Mouse (Mus musculus) heart, embryonic 12.5 days (tissue): Measurements from ENCODE around the gene Tead4. TPM values are rescaled to one million over a fixed set of nuclear protein-coding genes. Genes with fewer than 3 reads are reported as not detected.

Source experiments
- ATAC-seq: fragments of 200-750 bp; cut with Nextera tagmentation; 2 replicates; pipeline ENCODE4 v1.8.0; 2017; ENCODE audit warnings: moderate TSS enrichment, moderate library complexity; ENCODE audit not compliant: insufficient number of reproducible peaks, low FRiP score
- H3K27ac ChIP-seq: fragments of 300-500 bp; sonication (generic); 2 replicates; pipeline ENCODE4 v1.5.1; 2016; ENCODE audit warnings: mild to moderate bottlenecking, moderate library complexity; ENCODE audit not compliant: poor library complexity, severe bottlenecking
- H3K27me3 ChIP-seq: fragments of 300-500 bp; sonication (generic); replicated peaks from 2 replicates; pipeline ENCODE4 v1.6.1; 2016; ENCODE audit warnings: mild to moderate bottlenecking, moderate library complexity
- H3K36me3 ChIP-seq: fragments of 300-500 bp; sonication (generic); 2 replicates; pipeline ENCODE4 v1.6.1; 2016; ENCODE audit warnings: mild to moderate bottlenecking, moderate library complexity
- H3K4me1 ChIP-seq: fragments of 300-500 bp; sonication (generic); replicated peaks from 2 replicates; pipeline ENCODE4 v1.6.1; 2016; ENCODE audit warnings: mild to moderate bottlenecking
- H3K4me2 ChIP-seq: fragments of 300-500 bp; sonication (generic); 2 replicates; pipeline ENCODE4 v1.6.1; 2016; ENCODE audit warnings: mild to moderate bottlenecking, moderate library complexity
- H3K4me3 ChIP-seq: fragments of 300-500 bp; sonication (generic); 2 replicates; pipeline ENCODE4 v1.5.1; 2016; ENCODE audit warnings: mild to moderate bottlenecking
- H3K9ac ChIP-seq: fragments of 300-500 bp; sonication (generic); 2 replicates; pipeline ENCODE4 v1.6.1; 2016; ENCODE audit warnings: mild to moderate bottlenecking, moderate library complexity
- H3K9me3 ChIP-seq: fragments of 300-500 bp; sonication (generic); replicated peaks from 2 replicates; pipeline ENCODE4 v1.6.1; 2016; ENCODE audit warnings: mild to moderate bottlenecking, moderate library complexity
- WGBS: fragments of 180-500 bp; shearing (Covaris S2); methylation state at CpG from one replicate; pipeline ENCODE4 v1.1.7; 2016; 5-methylcytosine and 5-hydroxymethylcytosine counted together
- polyA plus RNA-seq: library from polyadenylated mRNA; unstranded; fragments of >200 nt; fragmentation: Nextera tagmentation; extraction: Ambion mirVana; gene quantifications from 2 replicates; pipeline ENCODE4 v1.2.1, GENCODE M21; 2016

Gene Tead4
- polyA plus RNA-seq, 1 experiment from 2014 or later, result 4.0 TPM

- Histone ChIP-seq H3K36me3 (no peaks in the 10 kb centered on the region), H3K27me3 (no peaks in the 10 kb centered on the region), H3K4me3 (no peak overlapping the region), H3K9ac (no peak overlapping the region), H3K4me1 (0 out of 2 replicates have a peak, but pooled peaks cover 6% of the 10 kb centered on the region), H3K4me2 (no peak overlapping the region), H3K9me3 (no peaks in the 10 kb centered on the region), H3K27ac (peak overlapping the region; percentile 42; the same call in 1 of the 2 replicates)
- ATAC-seq, result no peak
- WGBS, result 67% methylated on average over 8 of the region's 8 CpGs
Measured at GRCm38 (mm10) chr6:128208491-128209170, 92.0 kb downstream of the Tead4 start.

DNA sequence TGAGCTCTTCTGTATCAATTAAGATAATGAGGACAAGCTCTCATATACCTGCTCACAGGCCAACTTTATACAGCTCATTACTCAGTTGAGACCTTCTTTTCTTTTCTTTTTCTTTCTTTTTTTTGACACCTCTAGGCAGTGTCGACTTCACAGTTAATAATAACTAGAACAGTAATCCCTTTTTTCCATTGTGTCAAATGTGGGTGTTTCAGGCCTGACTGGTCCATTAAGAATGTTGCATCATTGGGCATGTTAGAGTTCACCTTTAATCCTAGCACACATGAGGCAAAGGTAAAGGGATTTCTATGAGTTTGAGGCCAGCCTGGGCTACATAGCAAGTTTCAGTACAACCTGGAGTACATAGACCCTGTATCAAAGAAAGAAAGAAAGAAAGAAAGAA is 97.1 kb downstream of the Tead4 start:
- no peak overlapping the region for H3K4me2 ChIP-seq
- H3K4me1 ChIP-seq, result peaks cover 7% of the 10 kb centered on the region; the same call in 1 of the 2 replicates
- H3K9ac ChIP-seq, result no peak overlapping the region
- H3K27ac ChIP-seq, result no peak overlapping the region
- ATAC-seq, result no peak
- H3K4me3 ChIP-seq, result no peak overlapping the region
- 67% methylated on average over 1 of the region's 1 CpGs for WGBS
- no peaks in the 10 kb centered on the region for H3K9me3 ChIP-seq
- H3K27me3 ChIP-seq, result no peaks in the 10 kb centered on the region
- no peaks in the 10 kb centered on the region for H3K36me3 ChIP-seq

DNA sequence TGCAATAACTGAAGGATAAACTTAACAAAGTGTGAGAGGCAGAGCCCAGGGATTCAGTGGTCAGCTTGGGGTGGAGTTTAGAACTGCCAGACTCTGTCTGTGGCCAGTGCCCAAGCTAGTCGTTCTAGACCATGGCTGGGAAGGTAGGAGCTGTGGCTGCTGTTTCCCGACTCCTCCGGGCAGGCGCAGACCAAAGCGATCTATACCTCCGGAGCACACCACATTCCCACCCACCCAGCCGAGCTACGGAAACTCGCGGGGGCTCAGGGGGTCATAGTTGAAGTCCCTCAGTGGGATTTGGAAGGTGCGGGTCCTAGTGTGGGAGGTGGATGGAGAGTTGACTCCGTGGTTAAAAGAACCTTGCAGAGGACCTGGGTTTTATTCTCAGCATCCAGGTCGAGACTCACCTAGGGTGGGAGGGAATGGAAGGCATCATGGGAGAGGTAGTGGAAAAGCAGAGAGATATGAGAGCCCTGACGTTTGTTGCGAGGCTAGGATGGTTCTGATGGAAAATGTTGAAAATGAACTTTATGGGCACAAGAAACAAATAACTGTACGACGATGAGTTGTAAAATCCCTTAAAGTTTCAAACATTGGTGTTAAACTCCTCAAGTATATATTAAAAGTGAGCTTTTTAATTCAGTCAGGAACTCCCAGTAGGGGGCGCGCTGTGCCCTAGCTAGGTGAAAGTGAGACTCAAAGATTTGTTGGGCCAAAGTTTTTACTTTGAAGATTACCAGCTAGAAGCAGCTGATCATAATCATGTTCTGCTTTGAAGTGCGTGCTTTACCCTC is 99.6 kb downstream of the Tead4 start:
- Histone ChIP-seq H3K36me3 (no peaks in the 10 kb centered on the region), H3K4me3 (peak overlapping the region; percentile 58), H3K9ac (peak overlapping the region; percentile 45), H3K4me2 (peak overlapping the region; percentile 94), H3K9me3 (no peaks in the 10 kb centered on the region), H3K27ac (peak overlapping the region; percentile 42), H3K27me3 (no peaks in the 10 kb centered on the region), H3K4me1 (peaks cover 3% of the 10 kb centered on the region; the same call in 1 of the 2 replicates)
- under 1% methylated on average over 20 of the region's 20 CpGs for WGBS
- ATAC-seq, result peak; percentile 24; the same call in 1 of the 2 replicates

GRCm38 (mm10) chr6:128200116-128200846 is 100.3 kb downstream of the Tead4 start:
- peak overlapping the region; percentile 58 for H3K4me3 ChIP-seq
- no peaks in the 10 kb centered on the region for H3K9me3 ChIP-seq
- peak overlapping the region; percentile 83 for H3K9ac ChIP-seq
- no peaks in the 10 kb centered on the region for H3K27me3 ChIP-seq
- H3K4me2 ChIP-seq, result peak overlapping the region; percentile 94
- ATAC-seq, result peak; percentile 99
- under 1% methylated on average over 54 of the region's 54 CpGs for WGBS
- H3K36me3 ChIP-seq, result no peaks in the 10 kb centered on the region
- H3K27ac ChIP-seq, result peak overlapping the region; percentile 25; the same call in 1 of the 2 replicates
- H3K4me1 ChIP-seq, result peaks cover 3% of the 10 kb centered on the region; the same call in 1 of the 2 replicates

DNA sequence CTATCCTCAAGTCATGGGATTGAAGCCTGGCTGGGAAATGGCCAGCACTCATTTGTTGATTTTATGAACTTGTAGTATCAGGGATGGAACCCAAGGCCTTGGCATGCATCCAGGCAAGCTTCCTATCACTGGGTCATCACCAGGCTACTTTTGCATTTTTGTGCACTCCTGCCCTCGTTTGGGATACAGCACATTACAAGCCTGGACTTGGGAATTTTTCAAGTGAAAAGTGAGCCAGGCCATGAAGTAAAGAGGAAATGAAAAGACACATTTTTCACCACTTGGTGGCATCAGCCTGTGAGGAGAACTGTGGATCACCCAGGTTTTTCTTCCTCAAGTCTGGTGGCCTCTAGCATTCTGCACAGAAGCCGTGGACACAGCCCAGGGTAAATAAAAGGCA is 117.1 kb downstream of the Tead4 start:
- H3K4me2 ChIP-seq, result no peak overlapping the region
- WGBS, result 34% methylated on average over 2 of the region's 2 CpGs

DNA sequence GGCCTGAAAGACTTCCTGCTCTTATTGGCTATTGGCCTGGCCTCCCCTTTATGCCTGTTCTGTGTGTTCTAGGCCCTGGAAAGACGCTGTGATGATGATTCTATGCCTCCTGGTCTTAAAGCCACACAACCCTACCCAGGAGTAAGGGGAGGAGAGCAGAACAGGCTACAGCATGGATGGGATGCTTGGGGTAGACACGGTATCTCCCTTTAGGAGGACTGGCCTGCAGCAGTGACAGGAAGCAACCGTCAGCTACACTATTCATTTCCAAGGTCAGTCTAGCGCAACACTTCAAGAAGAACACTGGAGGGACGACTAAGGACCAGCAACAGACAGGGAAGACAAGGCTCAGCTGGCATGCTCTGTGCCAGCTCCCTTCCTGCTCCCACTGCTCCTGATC is 119.4 kb downstream of the Tead4 start:
- Histone ChIP-seq H3K27me3 (no peaks in the 10 kb centered on the region), H3K27ac (no peak overlapping the region), H3K9ac (no peak overlapping the region), H3K9me3 (no peaks in the 10 kb centered on the region), H3K4me1 (0 out of 2 replicates have a peak, but pooled peaks cover 3% of the 10 kb centered on the region), H3K36me3 (no peaks in the 10 kb centered on the region), H3K4me3 (no peak overlapping the region), H3K4me2 (no peak overlapping the region)
- 45% methylated on average over 5 of the region's 5 CpGs for WGBS
- no peak for ATAC-seq

More for the DNA sequence above, 117.1 kb downstream of the Tead4 start:
- Histone ChIP-seq H3K9me3 (no peaks in the 10 kb centered on the region), H3K4me1 (0 out of 2 replicates have a peak, but pooled peaks cover 3% of the 10 kb centered on the region), H3K9ac (no peak overlapping the region), H3K27me3 (no peaks in the 10 kb centered on the region), H3K27ac (no peak overlapping the region), H3K36me3 (no peaks in the 10 kb centered on the region), H3K4me3 (no peak overlapping the region)
- no peak for ATAC-seq

- H3K9ac ChIP-seq, result no peak overlapping the region
- no peak overlapping the region for H3K4me3 ChIP-seq
- H3K4me2 ChIP-seq, result no peak overlapping the region
- 97% methylated on average over 1 of the region's 1 CpGs for WGBS
- H3K36me3 ChIP-seq, result no peaks in the 10 kb centered on the region
- H3K27ac ChIP-seq, result no peak overlapping the region
- ATAC-seq, result no peak
- H3K9me3 ChIP-seq, result no peaks in the 10 kb centered on the region
- 0 out of 2 replicates have a peak, but pooled peaks cover 3% of the 10 kb centered on the region for H3K4me1 ChIP-seq
- no peaks in the 10 kb centered on the region for H3K27me3 ChIP-seq
Measured at GRCm38 (mm10) chr6:128179651-128180050, 121.0 kb downstream of the Tead4 start.

DNA sequence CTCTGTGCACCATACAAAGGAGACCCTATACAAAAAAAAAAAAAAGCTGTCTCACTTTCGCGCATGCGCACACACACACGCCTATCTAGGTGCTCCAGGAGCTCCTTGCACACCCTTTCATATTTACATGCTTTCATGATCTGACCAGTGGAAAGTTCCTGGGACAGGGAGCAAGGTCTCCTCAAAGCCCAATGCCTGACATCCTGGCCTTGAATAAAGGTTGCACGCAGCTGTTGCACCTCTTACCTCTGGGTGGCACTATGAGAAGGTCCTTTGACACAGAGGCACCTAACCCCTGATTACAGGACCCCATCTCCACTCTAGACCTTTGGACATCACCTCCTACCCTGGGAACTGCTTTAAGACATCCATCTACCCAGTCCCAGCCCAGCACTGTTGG is 121.4 kb downstream of the Tead4 start:
- Histone ChIP-seq H3K9me3 (no peaks in the 10 kb centered on the region), H3K27me3 (no peaks in the 10 kb centered on the region), H3K27ac (no peak overlapping the region), H3K4me2 (no peak overlapping the region), H3K36me3 (no peaks in the 10 kb centered on the region), H3K4me3 (no peak overlapping the region), H3K4me1 (0 out of 2 replicates have a peak, but pooled peaks cover 3% of the 10 kb centered on the region), H3K9ac (no peak overlapping the region)
- WGBS, result 69% methylated on average over 5 of the region's 5 CpGs
- ATAC-seq, result no peak

- Histone ChIP-seq H3K4me2 (no peak overlapping the region), H3K9me3 (no peaks in the 10 kb centered on the region), H3K36me3 (no peaks in the 10 kb centered on the region), H3K9ac (no peak overlapping the region), H3K4me1 (0 out of 2 replicates have a peak, but pooled peaks cover 3% of the 10 kb centered on the region), H3K27ac (no peak overlapping the region), H3K4me3 (no peak overlapping the region), H3K27me3 (no peaks in the 10 kb centered on the region)
- ATAC-seq, result no peak
- 74% methylated on average over 2 of the region's 2 CpGs for WGBS
Measured at GRCm38 (mm10) chr6:128178681-128179080, 121.9 kb downstream of the Tead4 start.
